Mouse (Mus musculus): ENCODE data around the gene Enpp5.
A peak's percentile ranks its signal among the peaks of the same experiment; 100 is the strongest.

- TF ChIP-seq E2F4 (IDR thresholded peaks at IDR 0.05; ENCODE audit: borderline replicate concordance, low read depth, low read length) (no peak), RCOR1 (IDR thresholded peaks at IDR 0.05; ENCODE audit: low read depth, low read length) (no peak), ZNF384 (IDR thresholded peaks at IDR 0.05; ENCODE audit: low read depth, low read length) (peak; percentile 68), CTCF (IDR thresholded peaks at IDR 0.05 in 2 of 3, conservative IDR thresholded peaks at IDR 0.05 in 1 of 3; ENCODE audit: control insufficient read depth in 1 of 3, insufficient read depth in 1 of 3, low read depth in 2 of 3, low read length in 3 of 3, poor library complexity in 1 of 3, severe bottlenecking in 1 of 3) (no peak), JUND (IDR thresholded peaks at IDR 0.05; ENCODE audit: low read depth, low read length) (no peak), MAFK (IDR thresholded peaks at IDR 0.05; ENCODE audit: borderline replicate concordance, low read depth, low read length) (no peak), ZC3H11A (IDR thresholded peaks at IDR 0.05; ENCODE audit: low read depth, low read length) (no peak), NELFE (IDR thresholded peaks at IDR 0.05; ENCODE audit: low read depth, low read length) (peak; percentile 27; the same call in 1 of the 2 replicates), NRF1 (IDR thresholded peaks at IDR 0.05; ENCODE audit: insufficient read depth, low read depth, low read length, poor library complexity, severe bottlenecking) (no peak), BHLHE40 (IDR thresholded peaks at IDR 0.05; ENCODE audit: borderline replicate concordance, low read depth, low read length) (no peak), MYB (IDR thresholded peaks at IDR 0.05; ENCODE audit: low read depth, low read length) (peak; percentile 49; the same call in 1 of the 2 replicates), MEF2A (IDR thresholded peaks at IDR 0.05; ENCODE audit: extremely low read depth, insufficient replicate concordance, low read depth, low read length, poor library complexity, severe bottlenecking) (no peak), MYC (IDR thresholded peaks at IDR 0.05; ENCODE audit: low read depth, low read length) (no peak)
These were observed 38.0 kb downstream of the Enpp5 start for GRCm38 (mm10) chr17:44116584-44116983.

Measured in MEL (cell line).